Mouse (Mus musculus) midbrain, embryonic 15.5 days (tissue): ENCODE results near the gene Mier1. TPM values are rescaled to one million over a fixed set of nuclear protein-coding genes. Genes with fewer than 3 reads are reported as not detected.
A peak's percentile ranks its signal among the peaks of the same experiment; 100 is the strongest.

Source experiments
- ATAC-seq: fragments of 200-750 bp; cut with Nextera tagmentation; replicated peaks from 2 replicates; pipeline ENCODE4 v1.8.0; 2017; ENCODE audit warnings: moderate TSS enrichment
- H3K27ac ChIP-seq: fragments of 300-500 bp; sonication (generic); 2 replicates; pipeline ENCODE4 v1.5.1; 2015; ENCODE audit warnings: mild to moderate bottlenecking, inconsistent platforms
- H3K27me3 ChIP-seq: fragments of 300-500 bp; sonication (generic); replicated peaks from 2 replicates; pipeline ENCODE4 v1.6.1; 2015; ENCODE audit warnings: inconsistent platforms
- H3K36me3 ChIP-seq: fragments of 300-500 bp; sonication (generic); replicated peaks from 2 replicates; pipeline ENCODE4 v1.6.1; 2015; ENCODE audit warnings: inconsistent platforms
- H3K4me1 ChIP-seq: fragments of 300-500 bp; sonication (generic); 2 replicates; pipeline ENCODE4 v1.6.1; 2015; ENCODE audit warnings: inconsistent platforms
- H3K4me2 ChIP-seq: fragments of 300-500 bp; sonication (generic); 2 replicates; pipeline ENCODE4 v1.6.1; 2015; ENCODE audit warnings: inconsistent platforms, mild to moderate bottlenecking, moderate library complexity
- H3K4me3 ChIP-seq: fragments of 300-500 bp; sonication (generic); 2 replicates; pipeline ENCODE4 v1.5.1; 2015; ENCODE audit warnings: mild to moderate bottlenecking, inconsistent platforms
- H3K9ac ChIP-seq: fragments of 300-500 bp; sonication (generic); 2 replicates; pipeline ENCODE4 v1.6.1; 2015; ENCODE audit warnings: mild to moderate bottlenecking, inconsistent platforms
- H3K9me3 ChIP-seq: fragments of 300-500 bp; sonication (generic); 2 replicates; pipeline ENCODE4 v1.6.1; 2016; ENCODE audit warnings: inconsistent platforms
- WGBS: fragments of 180-500 bp; shearing (Covaris S2); methylation state at CpG from one replicate; pipeline ENCODE4 v1.1.7; 2015; ENCODE audit warnings: mixed read lengths; 5-methylcytosine and 5-hydroxymethylcytosine counted together
- polyA plus RNA-seq: library from polyadenylated mRNA; unstranded; fragments of >200 nt; fragmentation: Nextera tagmentation; extraction: Ambion mirVana; gene quantifications from 2 replicates; pipeline ENCODE4 v1.2.1, GENCODE M21; 2015

Gene Mier1
- polyA plus RNA-seq: 27.7 and 29.9 TPM in 2 replicates

- Histone ChIP-seq H3K36me3 (no peaks in the 10 kb centered on the region), H3K4me3 (peak within 1 kb of the TSS; percentile 73), H3K9ac (peak within 1 kb of the TSS; percentile 71), H3K9me3 (no peaks in the 10 kb centered on the region), H3K27ac (peak within 1 kb of the TSS; percentile 99), H3K4me1 (peaks cover 41% of the 10 kb centered on the region), H3K4me2 (peak within 1 kb of the TSS; percentile 64), H3K27me3 (no peaks in the 10 kb centered on the region)
- WGBS: under 1% methylated on average over 83 of the region's 90 CpGs
- peak; percentile 99 for ATAC-seq
Measured at GRCm38 (mm10) chr4:103114184-103115111, at the start of gene Mier1, which contains the start of gene Wdr78. TSS of gene Mier1 (plus strand) at chr4:103114390. TSS of gene Wdr78 (minus strand) at chr4:103114555.

GRCm38 (mm10) chr4:103064421-103064820 lies 49.8 kb upstream of the Mier1 start:
- H3K9me3 ChIP-seq: no peaks in the 10 kb centered on the region
- no peak for ATAC-seq
- no peak overlapping the region for H3K9ac ChIP-seq
- H3K4me1 ChIP-seq: no peaks in the 10 kb centered on the region
- H3K4me3 ChIP-seq: no peak overlapping the region
- no peaks in the 10 kb centered on the region for H3K27me3 ChIP-seq
- no peak overlapping the region for H3K4me2 ChIP-seq
- no peak overlapping the region for H3K27ac ChIP-seq
- H3K36me3 ChIP-seq: no peaks in the 10 kb centered on the region
- WGBS: 81% methylated on average over 2 of the region's 2 CpGs

DNA sequence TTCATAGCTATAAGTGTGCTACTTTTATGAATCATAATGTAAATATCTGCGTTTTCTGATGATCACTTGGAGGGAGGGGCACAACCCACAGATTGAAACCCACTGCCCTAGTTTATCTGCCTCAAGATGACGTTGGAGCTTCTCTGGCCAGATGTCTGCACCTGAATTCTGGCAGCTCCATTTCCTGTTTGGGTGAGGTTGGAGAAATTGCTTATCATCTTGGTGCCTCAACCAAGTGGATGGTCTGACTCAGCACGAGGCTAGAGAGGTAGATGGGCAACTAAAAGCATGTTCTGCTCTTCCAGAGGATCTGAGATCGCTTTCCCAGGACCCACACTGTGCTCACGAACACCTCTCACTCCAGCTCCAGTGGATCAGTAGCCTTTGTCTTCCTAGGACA lies 49.2 kb upstream of the Mier1 start:
- Histone ChIP-seq H3K4me1 (no peaks in the 10 kb centered on the region), H3K9me3 (no peaks in the 10 kb centered on the region), H3K27me3 (no peaks in the 10 kb centered on the region), H3K4me3 (no peak overlapping the region), H3K9ac (no peak overlapping the region), H3K4me2 (no peak overlapping the region), H3K36me3 (no peaks in the 10 kb centered on the region), H3K27ac (no peak overlapping the region)
- 83% methylated on average over 5 of the region's 5 CpGs for WGBS
- ATAC-seq: no peak

DNA sequence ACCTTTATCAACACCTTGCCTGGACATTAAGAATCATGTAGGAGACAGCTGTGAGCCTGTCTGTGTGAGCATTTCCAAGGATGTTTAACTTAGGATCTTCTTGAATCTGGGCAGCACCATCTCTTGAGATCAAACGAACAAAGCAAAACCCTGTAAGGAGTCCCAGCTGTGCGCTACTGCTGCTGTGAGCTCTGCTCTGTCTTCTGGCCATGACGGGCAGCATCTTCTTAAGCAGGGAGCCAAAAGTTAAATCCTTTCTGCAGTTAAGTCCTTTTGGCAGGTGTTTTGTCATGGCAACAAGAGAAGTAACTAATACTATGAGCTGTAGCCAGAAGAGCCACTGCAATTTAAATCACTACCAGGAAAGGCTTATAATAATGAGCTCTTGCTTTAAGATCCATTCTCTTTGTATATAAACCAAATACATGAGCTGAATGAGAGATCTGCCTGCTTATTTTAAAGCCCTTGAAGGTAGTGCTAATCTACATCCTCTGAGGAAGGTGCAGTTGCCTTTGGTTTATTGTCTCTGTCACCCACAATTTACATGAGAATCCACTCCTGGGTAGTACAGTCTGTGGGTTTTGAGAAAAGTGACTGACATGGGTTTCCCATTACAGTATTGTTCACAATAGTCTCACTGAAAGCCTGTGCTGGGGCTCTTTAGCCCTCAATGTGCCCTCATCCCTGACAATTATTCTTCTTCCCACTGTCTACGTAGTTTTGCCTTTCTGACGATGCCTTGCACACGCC lies 46.1 kb upstream of the Mier1 start:
- Histone ChIP-seq H3K36me3 (no peaks in the 10 kb centered on the region), H3K4me1 (no peaks in the 10 kb centered on the region), H3K9me3 (no peaks in the 10 kb centered on the region), H3K9ac (no peak overlapping the region), H3K4me3 (no peak overlapping the region), H3K4me2 (no peak overlapping the region), H3K27me3 (no peaks in the 10 kb centered on the region), H3K27ac (peak overlapping the region; percentile 39; the same call in 1 of the 2 replicates)
- peak; percentile 48; the same call in 1 of the 2 replicates for ATAC-seq
- WGBS: 30% methylated on average over 6 of the region's 6 CpGs

DNA sequence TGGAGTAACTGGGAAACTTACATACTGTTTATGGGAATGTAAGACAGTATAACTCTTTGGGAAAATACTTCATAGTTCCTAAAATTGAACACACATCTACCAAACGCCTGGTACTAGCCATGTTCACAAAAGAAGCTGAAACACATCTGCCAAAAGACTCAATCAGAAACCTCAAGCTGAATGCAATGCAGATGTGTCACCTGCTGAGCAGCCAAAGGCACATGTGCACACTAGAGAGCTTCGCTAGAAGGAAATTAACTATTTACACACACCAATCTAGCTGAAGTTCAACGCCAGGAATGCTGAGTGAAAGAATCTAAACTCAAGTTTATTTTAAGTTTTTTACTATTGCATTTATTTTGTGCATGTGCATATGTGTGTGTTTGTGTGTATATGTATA lies 43.6 kb upstream of the Mier1 start:
- Histone ChIP-seq H3K4me1 (no peaks in the 10 kb centered on the region), H3K27me3 (no peaks in the 10 kb centered on the region), H3K9me3 (no peaks in the 10 kb centered on the region), H3K36me3 (no peaks in the 10 kb centered on the region), H3K4me2 (no peak overlapping the region), H3K27ac (no peak overlapping the region), H3K9ac (no peak overlapping the region), H3K4me3 (no peak overlapping the region)
- no peak for ATAC-seq
- WGBS: 73% methylated on average over 3 of the region's 3 CpGs

- Histone ChIP-seq H3K4me3 (no peak overlapping the region), H3K4me1 (no peaks in the 10 kb centered on the region), H3K4me2 (no peak overlapping the region), H3K27ac (no peak overlapping the region), H3K27me3 (no peaks in the 10 kb centered on the region), H3K9ac (no peak overlapping the region), H3K36me3 (no peaks in the 10 kb centered on the region), H3K9me3 (no peaks in the 10 kb centered on the region)
- ATAC-seq: no peak
- 94% methylated on average over 5 of the region's 5 CpGs for WGBS
Measured at GRCm38 (mm10) chr4:103085237-103085636, 29.0 kb upstream of the Mier1 start.

DNA sequence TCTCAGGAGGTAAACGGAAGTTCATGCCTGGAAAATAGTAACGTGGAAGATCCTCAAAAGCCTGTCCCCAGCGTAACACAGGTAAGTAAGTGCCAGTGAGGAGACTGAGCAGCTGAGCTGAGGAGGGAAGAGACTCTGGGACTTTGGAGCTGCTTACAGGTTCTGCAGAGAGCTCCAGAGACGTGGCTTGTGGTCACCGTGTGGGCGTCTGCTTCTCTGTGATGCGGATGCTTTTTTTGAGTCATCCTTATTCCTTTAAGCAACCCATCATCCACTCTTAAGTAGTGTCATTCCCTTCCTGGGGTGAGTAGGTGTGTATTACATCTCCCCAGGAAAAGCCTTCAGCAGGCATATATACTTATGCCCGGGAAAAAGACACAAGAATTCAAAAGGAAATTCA lies 18.3 kb upstream of the Mier1 start:
- Histone ChIP-seq H3K4me2 (no peak overlapping the region), H3K4me3 (no peak overlapping the region), H3K36me3 (no peaks in the 10 kb centered on the region), H3K27me3 (no peaks in the 10 kb centered on the region), H3K4me1 (no peaks in the 10 kb centered on the region), H3K27ac (no peak overlapping the region), H3K9ac (no peak overlapping the region), H3K9me3 (no peaks in the 10 kb centered on the region)
- WGBS: 96% methylated on average over 8 of the region's 8 CpGs
- no peak for ATAC-seq

DNA sequence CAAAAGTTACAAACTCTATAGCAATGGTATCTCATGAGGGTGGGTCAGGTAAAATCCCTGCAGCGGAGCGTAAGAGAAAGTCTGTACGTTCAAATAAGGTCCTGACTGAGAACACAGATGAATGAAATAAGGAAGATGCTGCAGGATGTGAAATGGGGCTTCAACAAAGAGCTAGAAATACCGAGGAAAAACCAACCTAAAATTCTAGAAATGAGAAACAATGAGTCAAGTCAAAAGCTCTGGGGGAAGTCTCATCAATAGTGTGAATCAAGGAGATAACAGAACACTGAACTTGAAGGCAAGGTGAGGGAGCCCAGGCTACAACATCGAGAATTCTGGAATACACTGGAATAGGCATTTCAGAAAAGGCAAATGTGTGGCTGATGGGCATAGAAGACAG lies 15.7 kb upstream of the Mier1 start:
- ATAC-seq: no peak
- Histone ChIP-seq H3K27me3 (no peaks in the 10 kb centered on the region), H3K9ac (no peak overlapping the region), H3K36me3 (no peaks in the 10 kb centered on the region), H3K4me2 (no peak overlapping the region), H3K27ac (no peak overlapping the region), H3K9me3 (no peaks in the 10 kb centered on the region), H3K4me3 (no peak overlapping the region), H3K4me1 (no peaks in the 10 kb centered on the region)
- WGBS: 95% methylated on average over 5 of the region's 5 CpGs

DNA sequence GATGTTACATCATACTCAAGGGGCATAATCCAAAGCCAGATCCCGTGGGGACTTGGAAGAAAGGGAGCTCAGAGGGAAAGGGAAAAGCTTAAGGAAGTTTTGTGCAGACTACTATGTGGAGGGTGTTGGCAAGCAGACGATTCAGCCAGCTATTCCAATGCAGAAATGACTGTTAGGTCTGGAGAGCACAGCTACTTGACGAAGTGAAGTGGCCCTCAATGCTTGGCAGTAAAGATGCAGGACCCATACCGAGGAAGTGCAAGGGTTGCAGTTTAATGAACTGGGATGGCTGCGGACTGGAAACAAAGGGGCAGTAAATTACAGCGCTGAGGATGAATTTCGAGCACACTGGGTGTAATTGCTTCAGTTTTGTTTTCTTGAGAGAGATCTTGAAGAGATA lies 1.5 kb upstream of the Mier1 start:
- Histone ChIP-seq H3K27me3 (no peaks in the 10 kb centered on the region), H3K9me3 (no peaks in the 10 kb centered on the region), H3K4me3 (peak overlapping the region; percentile 73; the same call in 1 of the 2 replicates), H3K27ac (no peak overlapping the region), H3K4me2 (peak overlapping the region; percentile 64), H3K36me3 (no peaks in the 10 kb centered on the region), H3K9ac (no peak overlapping the region), H3K4me1 (peaks cover 35% of the 10 kb centered on the region)
- 61% methylated on average over 7 of the region's 7 CpGs for WGBS
- no peak for ATAC-seq

DNA sequence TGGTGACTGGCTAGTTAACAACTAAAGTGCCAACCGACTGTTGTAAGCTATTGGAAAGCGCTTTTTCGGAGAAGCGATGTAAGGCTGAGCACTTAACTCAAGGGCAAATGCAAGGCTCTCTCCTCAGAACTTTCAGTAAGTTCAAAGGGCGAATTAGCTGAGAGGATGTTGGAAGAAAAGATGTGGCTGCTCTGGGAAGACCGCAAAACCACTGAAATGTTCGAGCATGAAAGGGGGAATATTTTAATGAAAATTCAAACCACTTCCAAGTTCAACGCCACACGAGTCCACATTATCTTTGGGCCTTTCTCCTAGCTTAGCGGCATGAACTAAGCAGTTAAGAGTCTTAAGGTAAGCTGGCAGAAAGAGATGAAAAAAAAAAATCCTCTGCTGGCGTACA lies 788 bp upstream of the Mier1 start:
- Histone ChIP-seq H3K27me3 (no peaks in the 10 kb centered on the region), H3K4me1 (peaks cover 35% of the 10 kb centered on the region), H3K27ac (peak overlapping the region; percentile 99), H3K4me2 (peak overlapping the region; percentile 64), H3K4me3 (peak overlapping the region; percentile 73), H3K36me3 (no peaks in the 10 kb centered on the region), H3K9ac (peak overlapping the region; percentile 71), H3K9me3 (no peaks in the 10 kb centered on the region)
- no peak for ATAC-seq
- WGBS: 9% methylated on average over 11 of the region's 11 CpGs

- H3K27ac ChIP-seq: peak overlapping the region; percentile 72
- H3K4me1 ChIP-seq: peaks cover 36% of the 10 kb centered on the region
- under 1% methylated on average over 15 of the region's 15 CpGs for WGBS
- ATAC-seq: 0 out of 2 replicates have a peak, but pooled peaks have one; percentile 0
- no peaks in the 10 kb centered on the region for H3K36me3 ChIP-seq
- H3K4me3 ChIP-seq: peak overlapping the region; percentile 80
- H3K4me2 ChIP-seq: peak overlapping the region; percentile 84
- peak overlapping the region; percentile 62; the same call in 1 of the 2 replicates for H3K9ac ChIP-seq
- no peaks in the 10 kb centered on the region for H3K27me3 ChIP-seq
- H3K9me3 ChIP-seq: no peaks in the 10 kb centered on the region
Measured at GRCm38 (mm10) chr4:103118888-103119228, 4.7 kb downstream of the Mier1 start.

DNA sequence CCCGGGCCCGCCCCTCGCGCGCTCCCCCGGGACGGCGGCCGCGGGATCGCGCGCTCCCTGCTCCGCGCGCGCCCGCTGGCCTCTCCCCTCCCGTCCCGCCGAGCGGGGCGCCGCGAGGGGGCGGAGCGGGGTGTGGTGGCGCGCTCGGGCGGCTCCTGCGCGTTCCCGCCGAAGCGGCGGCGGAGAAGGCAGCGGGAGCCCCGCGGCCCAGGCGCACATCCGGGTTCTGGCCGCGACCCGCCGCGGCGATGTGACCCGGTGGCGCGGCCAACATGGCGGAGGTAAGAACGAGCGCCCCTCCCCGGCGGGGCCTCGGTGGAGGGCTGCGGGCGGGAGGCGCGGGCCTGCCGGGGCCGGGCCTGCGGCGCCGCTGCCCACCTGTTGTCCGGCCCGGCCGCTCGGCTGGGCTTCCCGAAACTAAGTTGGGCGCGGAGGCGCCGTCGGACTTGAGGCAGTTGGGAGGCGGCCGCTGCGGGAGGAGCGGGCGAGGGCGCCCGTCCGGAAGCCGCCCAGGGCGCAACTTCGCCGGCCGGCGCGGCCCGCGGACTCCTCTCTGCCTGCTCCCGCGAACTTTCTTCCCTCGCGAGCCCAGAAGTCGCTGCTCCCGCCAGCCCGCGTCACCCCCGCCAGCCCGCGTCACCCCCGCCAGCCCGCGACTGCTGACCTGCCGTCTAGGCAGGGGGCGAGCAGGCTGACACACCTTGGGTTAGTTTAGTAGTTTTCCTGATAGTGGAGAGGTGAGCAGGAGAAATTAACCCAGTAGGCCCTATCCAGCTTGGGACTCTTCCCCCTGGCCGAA lies 5.2 kb downstream of the Mier1 start:
- H3K4me3 ChIP-seq: peak overlapping the region; percentile 80
- peaks cover 36% of the 10 kb centered on the region for H3K4me1 ChIP-seq
- peak overlapping the region; percentile 62 for H3K9ac ChIP-seq
- no peaks in the 10 kb centered on the region for H3K36me3 ChIP-seq
- H3K27me3 ChIP-seq: no peaks in the 10 kb centered on the region
- under 1% methylated on average over 77 of the region's 111 CpGs for WGBS
- peak; percentile 32 for ATAC-seq
- H3K27ac ChIP-seq: peak overlapping the region; percentile 72
- H3K4me2 ChIP-seq: peak overlapping the region; percentile 84
- no peaks in the 10 kb centered on the region for H3K9me3 ChIP-seq
